Mouse (Mus musculus) gastrocnemius, postnatal 25 days (tissue): ENCODE results near the gene Osbpl9. TPM values are rescaled to one million over a fixed set of nuclear protein-coding genes. Genes with fewer than 3 reads are reported as not detected.

Source experiments
- DNase-seq: peaks from one replicate; pipeline ENCODE4 v3.0.0; 2022
- microRNA-seq, 2 experiments: library from miRNA; unstranded; fragments of <30 nt; microRNA quantifications; one replicate each; pipeline ENCODE4 v1.2.0; 2021; ENCODE audit warnings: borderline replicate concordance in 2 of 2
- total RNA-seq, 2 experiments: library from RNA; stranded (reverse); gene quantifications; 1 replicate in 1 of 2; 2 replicates in 1 of 2; pipeline ENCODE4 v1.2.3; 2021

Osbpl9 gene
- total RNA-seq, 2 experiments from 2014 or later = 82.3 to 98.8 TPM

- peak; percentile 12 for DNase-seq
Measured at GRCm38 (mm10) chr4:109036327-109036726, 165.7 kb downstream of the Osbpl9 start.

GRCm38 (mm10) chr4:109030266-109030665, 171.8 kb downstream of the Osbpl9 start:
- no peak for DNase-seq

- DNase-seq = no peak
Measured at GRCm38 (mm10) chr4:109029857-109030256, 172.2 kb downstream of the Osbpl9 start.

- no peak for DNase-seq
Measured at GRCm38 (mm10) chr4:109026543-109026942, 175.5 kb downstream of the Osbpl9 start.

GRCm38 (mm10) chr4:109025061-109025460, 177.0 kb downstream of the Osbpl9 start:
- no peak for DNase-seq

- no peak for DNase-seq
Measured at GRCm38 (mm10) chr4:109021976-109022375, 180.1 kb downstream of the Osbpl9 start.

GRCm38 (mm10) chr4:109019301-109019700, 182.8 kb downstream of the Osbpl9 start:
- no peak for DNase-seq

- peak; percentile 46 for DNase-seq
Measured at GRCm38 (mm10) chr4:109017441-109017840, 184.6 kb downstream of the Osbpl9 start.

GRCm38 (mm10) chr4:109014091-109014490, 188.0 kb downstream of the Osbpl9 start:
- no peak for DNase-seq

Small RNA genes lying within 50 kb of the gene (microRNA-seq; reads per million reads assigned to microRNA genes)
- 0 reads per million in 2 experiments for gene Mir761

Other genes with a start within 250 kb of the Osbpl9 start
- gene Nrd1, start 201.6 kb downstream of the Osbpl9 start, total RNA-seq = 100 to 1,000 TPM in 1 of 2 experiments, 10 to 100 TPM in 1; 94.5 to 106 TPM
- gene Calr4, start 32.2 kb upstream of the Osbpl9 start, total RNA-seq = under 1 TPM in 1 of 2 experiments, not detected in 1; 0.21 TPM
- gene Eps15, start 78.0 kb upstream of the Osbpl9 start, total RNA-seq = 10 to 100 TPM; 60.2 to 62.3 TPM
- under 1 TPM; 0.18 to 0.64 TPM for gene Ttc39a, start 204.4 kb upstream of the Osbpl9 start, total RNA-seq